Mouse (Mus musculus): ENCODE data around the gene Zfp541. TPM values are rescaled to one million over a fixed set of nuclear protein-coding genes. Genes with fewer than 3 reads are reported as not detected.

The Zfp541 gene
- polyA plus RNA-seq, 1 experiment from 2014 or later, result 0.01 TPM

- no peak for TF ChIP-seq CTCF (IDR thresholded peaks at IDR 0.05)
- DNase-seq (ENCODE audit: low read depth, low spot score) (no peak), ATAC-seq (peak; percentile 24)
- ChIA-PET CTCF (interaction anchor here (0.6 to 5.6 kb wide), 21 partner anchors 10 to 142 kb away, joined by 3 to 84 read pairs (median 3); partner anchors contain the start of gene Napa), POLR2A (interaction anchor here (0.5 to 1.5 kb wide), 4 partner anchors 46 to 139 kb away, joined by 3 to 4 read pairs (median 4); partner anchors contain the start of genes Ehd2 and Napa)
- H3K27me3 ChIP-seq, result no peaks in the 10 kb centered on the region
- in situ Hi-C loops (cut with MboI; ENCODE audit: low pct_unique_long_range_greater_than_20kb), result no loop called here
Measured at GRCm38 (mm10) chr7:16051883-16052595, 9.6 kb upstream of the Zfp541 start.

GRCm38 (mm10) chr7:16052684-16053083 lies 8.9 kb upstream of the Zfp541 start:
- no peaks in the 10 kb centered on the region for H3K27me3 ChIP-seq
- ATAC-seq (peak; percentile 49), DNase-seq (ENCODE audit: low read depth, low spot score) (peak; percentile 73)
- POLR2A ChIA-PET, result interaction anchor here (0.5 to 1.5 kb wide), 3 partner anchors 9 to 91 kb away, joined by 3 to 9 read pairs (median 4); partner anchors contain the start of gene Napa
- TF ChIP-seq CTCF (IDR thresholded peaks at IDR 0.05), result no peak
- in situ Hi-C loops (cut with MboI; ENCODE audit: low pct_unique_long_range_greater_than_20kb), result no loop called here
- CTCF ChIA-PET, result interaction anchor here (0.7 to 5.6 kb wide), 14 partner anchors 9 to 102 kb away, joined by 3 to 84 read pairs (median 4); partner anchors contain the start of gene Napa

GRCm38 (mm10) chr7:16053105-16053504 lies 8.5 kb upstream of the Zfp541 start:
- no peak for ATAC-seq
- ChIA-PET POLR2A (interaction anchor here (0.5 to 1.5 kb wide), 2 partner anchors 9 to 45 kb away, joined by 4 to 9 read pairs; partner anchors contain the start of gene Napa), CTCF (interaction anchor here (0.7 to 5.6 kb wide), 8 partner anchors 9 to 80 kb away, joined by 3 to 84 read pairs (median 3); partner anchors contain the start of gene Napa)
- no peaks in the 10 kb centered on the region for H3K27me3 ChIP-seq
- in situ Hi-C loops (cut with MboI; ENCODE audit: low pct_unique_long_range_greater_than_20kb), result no loop called here
- DNase-seq (ENCODE audit: low read depth, low spot score), result no peak
- no peak for TF ChIP-seq CTCF (IDR thresholded peaks at IDR 0.05)

- peaks cover 4% of the 10 kb centered on the region for H3K27me3 ChIP-seq
- ATAC-seq (no peak), DNase-seq (ENCODE audit: low read depth, low spot score) (no peak)
- ChIA-PET POLR2A (interaction anchor here (0.9 kb wide), 1 partner anchor 72 kb away, joined by 3 read pairs; no protein-coding TSS in a partner anchor), CTCF (interaction anchor here (0.7 to 1.6 kb wide), 2 partner anchors 21 to 43 kb away, joined by 3 read pairs; no protein-coding TSS in a partner anchor)
- TF ChIP-seq CTCF (IDR thresholded peaks at IDR 0.05), result no peak
- in situ Hi-C loops (cut with MboI; ENCODE audit: low pct_unique_long_range_greater_than_20kb), result no loop called here
Measured at GRCm38 (mm10) chr7:16054966-16055365, 6.6 kb upstream of the Zfp541 start.

- TF ChIP-seq CTCF (IDR thresholded peaks at IDR 0.05), result no peak
- POLR2A ChIA-PET, result no interaction called here
- DNase-seq (ENCODE audit: low read depth, low spot score), result no peak
- in situ Hi-C loops (cut with MboI; ENCODE audit: low pct_unique_long_range_greater_than_20kb), result no loop called here
- no peak for ATAC-seq
- CTCF ChIA-PET, result interaction anchor here (1.0 to 1.4 kb wide), 2 partner anchors 9 to 42 kb away, joined by 4 to 5 read pairs; partner anchors contain the start of gene Napa
- H3K27me3 ChIP-seq, result peaks cover 11% of the 10 kb centered on the region
Measured at GRCm38 (mm10) chr7:16055665-16056064, 5.9 kb upstream of the Zfp541 start.

- TF ChIP-seq CTCF (IDR thresholded peaks at IDR 0.05), result no peak
- DNase-seq (ENCODE audit: low read depth, low spot score) (no peak), ATAC-seq (no peak)
- in situ Hi-C loops (cut with MboI; ENCODE audit: low pct_unique_long_range_greater_than_20kb), result no loop called here
- ChIA-PET CTCF (interaction anchor here (0.7 to 1.4 kb wide), 6 partner anchors 8 to 100 kb away, joined by 3 to 5 read pairs (median 4); partner anchors contain the start of gene Napa), POLR2A (interaction anchor here (0.6 kb wide), 1 partner anchor 114 kb away, joined by 5 read pairs; no protein-coding TSS in a partner anchor)
- H3K27me3 ChIP-seq, result peaks cover 16% of the 10 kb centered on the region
Measured at GRCm38 (mm10) chr7:16056459-16057135, 5.0 kb upstream of the Zfp541 start.

- DNase-seq (ENCODE audit: low read depth, low spot score) (no peak), ATAC-seq (no peak)
- ChIA-PET POLR2A (no interaction called here), CTCF (interaction anchor here (1.0 to 1.4 kb wide), 4 partner anchors 8 to 100 kb away, joined by 3 to 5 read pairs (median 3); no protein-coding TSS in a partner anchor)
- H3K27me3 ChIP-seq, result peaks cover 16% of the 10 kb centered on the region
- in situ Hi-C loops (cut with MboI; ENCODE audit: low pct_unique_long_range_greater_than_20kb), result no loop called here
- no peak for TF ChIP-seq CTCF (IDR thresholded peaks at IDR 0.05)
Measured at GRCm38 (mm10) chr7:16057136-16057534, 4.5 kb upstream of the Zfp541 start.

- ATAC-seq, result no peak
Measured at GRCm38 (mm10) chr7:16062099-16062420, 446 bp downstream of the Zfp541 start.

GRCm38 (mm10) chr7:16063490-16063889 lies 1.9 kb downstream of the Zfp541 start:
- CTCF ChIA-PET, result interaction anchor here (0.7 kb wide), 1 partner anchor 10 kb away, joined by 3 read pairs; no protein-coding TSS in a partner anchor
- POLR2A ChIA-PET, result no interaction called here
- peaks cover 54% of the 10 kb centered on the region for H3K27me3 ChIP-seq
- in situ Hi-C loops (cut with MboI; ENCODE audit: low pct_unique_long_range_greater_than_20kb), result no loop called here
- DNase-seq (ENCODE audit: low read depth, low spot score) (no peak), ATAC-seq (no peak)
- peak; percentile 66 for TF ChIP-seq CTCF (IDR thresholded peaks at IDR 0.05)

More at GRCm38 (mm10) chr7:16062099-16062420, 446 bp downstream of the Zfp541 start:
- in situ Hi-C loops (cut with MboI; ENCODE audit: low pct_unique_long_range_greater_than_20kb), result no loop called here
- peaks cover 49% of the 10 kb centered on the region for H3K27me3 ChIP-seq
- no peak for DNase-seq (ENCODE audit: low read depth, low spot score)
- CTCF ChIA-PET, result no interaction called here
- POLR2A ChIA-PET, result no interaction called here
- no peak for TF ChIP-seq CTCF (IDR thresholded peaks at IDR 0.05)

- ATAC-seq (no peak), DNase-seq (ENCODE audit: low read depth, low spot score) (no peak)
- in situ Hi-C loops (cut with MboI; ENCODE audit: low pct_unique_long_range_greater_than_20kb), result no loop called here
- CTCF ChIA-PET, result no interaction called here
- H3K27me3 ChIP-seq, result peaks cover 77% of the 10 kb centered on the region
- POLR2A ChIA-PET, result no interaction called here
- no peak for TF ChIP-seq CTCF (IDR thresholded peaks at IDR 0.05)
Measured at GRCm38 (mm10) chr7:16070846-16071245, 9.2 kb downstream of the Zfp541 start.

Measured in Patski (cell line).